Mouse (Mus musculus) cerebellum, postnatal 36 days (tissue): Measurements from ENCODE around the gene Mrps7.

Experiments
- DNase-seq, 2 experiments: peaks; one replicate each; pipeline ENCODE4 v3.0.0; 2021 to 2022; ENCODE audit warnings: mixed read lengths in 2 of 2

Mrps7 gene

GRCm38 (mm10) chr11:115653194-115653593 lies 49.5 kb downstream of the Mrps7 start:
- no peak for DNase-seq

GRCm38 (mm10) chr11:115654128-115654527 lies 50.4 kb downstream of the Mrps7 start:
- no peak for DNase-seq
